Mouse (Mus musculus) neural tube, embryonic 12.5 days (tissue): ENCODE measurements around the gene Gpx6. TPM values are rescaled to one million over a fixed set of nuclear protein-coding genes. Genes with fewer than 3 reads are reported as not detected.
A peak's percentile ranks its signal among the peaks of the same experiment; 100 is the strongest.

Source experiments
- ATAC-seq: fragments of 200-750 bp; cut with Nextera tagmentation; 2 replicates; pipeline ENCODE4 v1.8.0; 2017; ENCODE audit warnings: low read depth, mild to moderate bottlenecking, moderate TSS enrichment, moderate library complexity; ENCODE audit not compliant: low FRiP score
- H3K27ac ChIP-seq: fragments of 300-500 bp; sonication (generic); 2 replicates; pipeline ENCODE4 v1.5.1; 2016
- H3K27me3 ChIP-seq: fragments of 300-500 bp; sonication (generic); replicated peaks from 2 replicates; pipeline ENCODE4 v1.6.1; 2016; ENCODE audit warnings: mild to moderate bottlenecking
- H3K36me3 ChIP-seq: fragments of 300-500 bp; sonication (generic); 2 replicates; pipeline ENCODE4 v1.6.1; 2016; ENCODE audit warnings: mild to moderate bottlenecking
- H3K4me1 ChIP-seq: fragments of 300-500 bp; sonication (generic); 2 replicates; pipeline ENCODE4 v1.6.1; 2016
- H3K4me2 ChIP-seq: fragments of 300-500 bp; sonication (generic); replicated peaks from 2 replicates; pipeline ENCODE4 v1.6.1; 2016; ENCODE audit warnings: mild to moderate bottlenecking
- H3K4me3 ChIP-seq: fragments of 300-500 bp; sonication (generic); 2 replicates; pipeline ENCODE4 v1.5.1; 2016
- H3K9ac ChIP-seq: fragments of 300-500 bp; sonication (generic); 2 replicates; pipeline ENCODE4 v1.6.1; 2016; ENCODE audit warnings: mild to moderate bottlenecking
- H3K9me3 ChIP-seq: fragments of 300-500 bp; sonication (generic); 2 replicates; pipeline ENCODE4 v1.6.1; 2016; ENCODE audit warnings: mild to moderate bottlenecking
- WGBS: fragments of 180-500 bp; shearing (Covaris S2); methylation state at CpG from one replicate; pipeline ENCODE4 v1.1.7; 2016; 5-methylcytosine and 5-hydroxymethylcytosine counted together
- polyA plus RNA-seq: library from polyadenylated mRNA; unstranded; fragments of >200 nt; fragmentation: Nextera tagmentation; extraction: Ambion mirVana; gene quantifications from 2 replicates; pipeline ENCODE4 v1.2.1, GENCODE M21; 2016

The Gpx6 gene
- 0.15 TPM in 1 of 2 replicates, not detected in the other for polyA plus RNA-seq

DNA sequence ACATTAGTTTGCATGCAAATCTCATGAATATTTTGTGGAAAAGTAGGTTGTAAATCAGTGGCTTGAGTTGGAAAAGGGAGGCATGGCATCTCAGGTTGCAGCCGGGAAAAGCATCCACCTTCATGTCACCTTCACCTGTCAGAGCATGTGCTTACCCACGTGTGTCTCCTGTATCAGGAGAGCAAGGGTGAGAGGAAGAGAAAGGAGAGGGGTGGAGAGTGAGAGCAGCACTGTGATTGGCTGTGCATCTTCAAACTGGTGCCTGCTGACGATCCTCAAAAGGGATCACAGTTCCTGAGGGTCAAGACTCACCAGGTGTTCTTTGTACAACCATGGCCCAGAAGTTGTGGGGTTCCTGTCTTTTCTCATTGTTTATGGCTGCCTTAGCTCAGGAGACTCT is at the start of gene Gpx6:
Gene Gpx6 (plus strand): TSS at position 200 of the 400 bp plus-strand sequence.
- no peaks in the 10 kb centered on the region for H3K36me3 ChIP-seq
- no peak within 1 kb of the TSS for H3K9ac ChIP-seq
- no peaks in the 10 kb centered on the region for H3K4me1 ChIP-seq
- ATAC-seq, result no peak
- no peaks in the 10 kb centered on the region for H3K27me3 ChIP-seq
- H3K9me3 ChIP-seq, result no peaks in the 10 kb centered on the region
- H3K4me3 ChIP-seq, result no peak within 1 kb of the TSS
- H3K27ac ChIP-seq, result no peak within 1 kb of the TSS
- WGBS, result 20% methylated on average over 3 of the region's 3 CpGs
- no peak within 1 kb of the TSS for H3K4me2 ChIP-seq

DNA sequence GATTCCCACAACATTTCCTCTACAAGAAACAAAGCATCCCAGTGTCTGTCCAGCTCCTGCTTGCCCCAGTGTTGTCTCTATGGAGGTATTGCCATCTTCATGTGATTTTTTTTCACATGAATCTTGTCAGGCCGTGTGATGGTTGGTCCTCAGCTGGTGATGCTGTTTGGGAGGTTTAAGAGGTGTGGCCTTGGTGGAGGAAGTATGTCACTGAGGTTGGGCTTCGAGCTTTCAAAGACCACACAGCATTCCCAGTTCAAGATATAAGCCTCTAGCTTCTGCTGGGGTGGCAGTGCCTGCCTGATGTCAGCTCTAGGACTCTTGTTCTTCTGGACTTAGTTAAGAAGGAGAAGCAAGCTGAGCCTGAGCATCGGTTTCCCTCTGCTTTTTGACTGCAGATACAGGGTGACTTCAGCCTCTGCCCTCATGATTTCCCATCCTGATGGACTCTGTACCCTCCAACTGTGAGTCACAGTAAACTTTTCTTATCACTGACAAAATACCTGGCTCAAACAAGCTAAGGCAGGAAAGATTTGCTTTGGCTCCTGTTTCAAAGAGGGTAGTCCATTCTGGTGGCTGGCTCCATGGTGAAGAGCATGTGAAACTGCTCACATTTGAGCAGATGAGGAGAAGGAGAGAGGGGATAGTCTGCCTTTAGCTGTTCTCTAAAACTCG is 49.0 kb upstream of the Gpx6 start:
- Histone ChIP-seq H3K27ac (no peak overlapping the region), H3K4me2 (no peak overlapping the region), H3K4me1 (peaks cover 3% of the 10 kb centered on the region; the same call in 1 of the 2 replicates), H3K36me3 (no peaks in the 10 kb centered on the region), H3K9me3 (no peaks in the 10 kb centered on the region), H3K9ac (no peak overlapping the region), H3K4me3 (no peak overlapping the region), H3K27me3 (no peaks in the 10 kb centered on the region)
- ATAC-seq, result no peak
- WGBS, result 66% methylated on average over 4 of the region's 4 CpGs

DNA sequence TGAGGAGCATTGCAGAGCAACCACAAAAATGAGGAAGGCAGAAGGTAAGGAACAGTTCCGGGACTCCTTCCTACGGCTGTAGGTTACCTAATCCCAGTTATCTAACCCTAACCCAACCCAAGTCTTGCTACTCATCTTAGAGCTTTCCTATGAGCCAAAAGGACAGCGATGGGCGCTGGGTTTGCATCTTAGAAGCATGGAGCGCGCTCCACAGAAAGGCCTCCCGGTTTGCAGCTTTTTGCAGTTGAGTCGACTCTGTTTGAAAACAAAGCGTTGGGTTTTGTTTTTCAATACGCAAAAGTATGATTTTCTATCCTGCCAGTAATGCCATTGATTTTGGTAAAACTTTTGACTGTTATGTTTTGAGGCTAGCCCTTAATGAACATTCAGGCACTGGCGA is 48.0 kb upstream of the Gpx6 start:
- H3K4me2 ChIP-seq, result peak overlapping the region; percentile 52
- no peaks in the 10 kb centered on the region for H3K9me3 ChIP-seq
- WGBS, result 2% methylated on average over 11 of the region's 11 CpGs
- H3K4me1 ChIP-seq, result peaks cover 3% of the 10 kb centered on the region; the same call in 1 of the 2 replicates
- no peak overlapping the region for H3K27ac ChIP-seq
- H3K27me3 ChIP-seq, result no peaks in the 10 kb centered on the region
- H3K36me3 ChIP-seq, result no peaks in the 10 kb centered on the region
- H3K9ac ChIP-seq, result no peak overlapping the region
- no peak for ATAC-seq
- peak overlapping the region; percentile 28 for H3K4me3 ChIP-seq

DNA sequence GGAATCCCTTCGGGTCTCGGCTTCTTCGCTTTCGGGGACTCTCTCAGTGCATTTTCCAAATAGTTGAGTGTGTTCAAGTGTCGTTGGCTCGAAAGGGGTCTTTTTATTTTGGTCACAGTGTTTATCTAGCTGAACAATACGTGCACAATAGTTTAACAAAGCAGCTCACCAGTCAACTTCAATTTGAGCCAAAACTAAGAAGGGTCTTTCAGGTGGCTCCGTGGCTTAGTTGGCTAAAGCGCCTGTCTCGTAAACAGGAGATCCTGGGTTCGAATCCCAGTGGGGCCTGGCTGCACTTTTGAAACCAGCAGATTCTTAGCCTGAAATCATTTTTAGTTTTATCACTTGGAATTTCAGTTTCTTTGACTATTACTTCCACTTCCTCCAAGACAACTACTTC is 47.6 kb upstream of the Gpx6 start:
- no peak for ATAC-seq
- H3K4me3 ChIP-seq, result peak overlapping the region; percentile 28
- peak overlapping the region; percentile 52 for H3K4me2 ChIP-seq
- H3K27ac ChIP-seq, result no peak overlapping the region
- no peak overlapping the region for H3K9ac ChIP-seq
- H3K36me3 ChIP-seq, result no peaks in the 10 kb centered on the region
- no peaks in the 10 kb centered on the region for H3K27me3 ChIP-seq
- peaks cover 3% of the 10 kb centered on the region; the same call in 1 of the 2 replicates for H3K4me1 ChIP-seq
- no peaks in the 10 kb centered on the region for H3K9me3 ChIP-seq
- WGBS, result under 1% methylated on average over 11 of the region's 11 CpGs

DNA sequence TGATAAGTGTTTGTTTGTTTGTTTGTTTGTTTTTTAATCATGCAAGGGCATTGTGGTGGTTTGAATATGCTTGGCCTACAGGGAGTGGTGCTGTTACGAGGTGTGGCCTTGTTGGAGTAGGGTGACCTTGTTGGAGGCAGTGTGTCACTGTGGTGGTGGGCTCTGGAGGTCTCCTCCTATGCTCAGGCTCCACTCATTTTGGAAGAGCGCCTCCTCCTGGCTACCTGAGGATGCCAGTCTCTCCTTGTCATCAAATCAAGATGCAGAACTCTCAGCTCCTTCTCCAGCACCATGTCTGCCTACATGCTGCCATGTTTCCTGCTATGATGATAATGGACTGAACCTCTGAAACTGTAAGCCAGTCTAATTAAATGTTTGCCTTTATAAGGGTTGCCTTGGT is 46.2 kb upstream of the Gpx6 start:
- no peaks in the 10 kb centered on the region for H3K36me3 ChIP-seq
- H3K4me2 ChIP-seq, result no peak overlapping the region
- WGBS, result 51% methylated on average over 2 of the region's 2 CpGs
- no peak for ATAC-seq
- no peak overlapping the region for H3K4me3 ChIP-seq
- H3K4me1 ChIP-seq, result no peaks in the 10 kb centered on the region
- no peak overlapping the region for H3K27ac ChIP-seq
- no peak overlapping the region for H3K9ac ChIP-seq
- no peaks in the 10 kb centered on the region for H3K9me3 ChIP-seq
- H3K27me3 ChIP-seq, result no peaks in the 10 kb centered on the region

DNA sequence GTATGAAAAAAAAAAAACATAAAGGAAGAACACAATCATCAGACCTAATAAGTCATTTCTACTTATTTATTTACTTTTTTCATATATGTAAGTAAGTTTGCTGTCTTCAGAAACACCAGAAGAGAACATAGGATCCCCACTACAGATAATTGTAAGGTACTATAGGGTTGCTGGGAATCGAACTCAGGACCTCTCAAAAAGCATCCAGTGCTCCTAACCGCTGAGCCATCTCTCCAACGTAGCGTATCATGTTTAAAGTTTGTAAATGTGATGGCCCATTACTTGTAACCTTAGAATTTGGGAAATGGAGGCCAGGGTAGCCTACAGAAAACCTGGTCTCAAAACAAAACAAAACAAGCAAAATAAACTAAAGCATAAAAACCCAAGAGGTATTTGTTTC is 44.4 kb upstream of the Gpx6 start:
- H3K9me3 ChIP-seq, result no peaks in the 10 kb centered on the region
- H3K4me3 ChIP-seq, result no peak overlapping the region
- no peak for ATAC-seq
- no peak overlapping the region for H3K27ac ChIP-seq
- no peaks in the 10 kb centered on the region for H3K36me3 ChIP-seq
- no peak overlapping the region; the same call in 1 of the 2 replicates for H3K4me2 ChIP-seq
- no peaks in the 10 kb centered on the region for H3K27me3 ChIP-seq
- WGBS, result 10% methylated on average over 4 of the region's 4 CpGs
- no peak overlapping the region for H3K9ac ChIP-seq
- H3K4me1 ChIP-seq, result no peaks in the 10 kb centered on the region

DNA sequence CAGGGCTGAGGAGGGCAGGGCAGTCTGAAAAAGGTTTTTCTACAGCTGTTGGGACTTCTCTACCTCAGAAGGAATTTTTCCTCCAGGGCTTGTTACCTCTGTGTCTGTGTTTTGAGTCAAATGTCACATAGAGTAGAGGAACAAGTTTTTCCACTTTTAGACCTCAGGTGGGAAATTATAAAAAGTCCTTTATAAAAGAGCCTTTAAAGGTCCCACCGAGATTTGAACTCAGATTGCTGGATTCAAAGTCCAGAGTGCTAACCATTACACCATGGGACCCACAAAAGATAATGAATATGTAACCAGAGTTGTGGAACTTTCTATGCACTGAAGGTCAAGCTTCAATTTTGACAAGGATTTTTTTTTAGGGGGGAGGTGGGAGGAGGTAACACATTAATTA is 43.7 kb upstream of the Gpx6 start:
- Histone ChIP-seq H3K27me3 (no peaks in the 10 kb centered on the region), H3K36me3 (no peaks in the 10 kb centered on the region), H3K27ac (no peak overlapping the region), H3K4me2 (no peak overlapping the region), H3K4me3 (no peak overlapping the region), H3K4me1 (no peaks in the 10 kb centered on the region), H3K9ac (no peak overlapping the region), H3K9me3 (no peaks in the 10 kb centered on the region)
- 3% methylated on average over 1 of the region's 1 CpGs for WGBS
- no peak for ATAC-seq

DNA sequence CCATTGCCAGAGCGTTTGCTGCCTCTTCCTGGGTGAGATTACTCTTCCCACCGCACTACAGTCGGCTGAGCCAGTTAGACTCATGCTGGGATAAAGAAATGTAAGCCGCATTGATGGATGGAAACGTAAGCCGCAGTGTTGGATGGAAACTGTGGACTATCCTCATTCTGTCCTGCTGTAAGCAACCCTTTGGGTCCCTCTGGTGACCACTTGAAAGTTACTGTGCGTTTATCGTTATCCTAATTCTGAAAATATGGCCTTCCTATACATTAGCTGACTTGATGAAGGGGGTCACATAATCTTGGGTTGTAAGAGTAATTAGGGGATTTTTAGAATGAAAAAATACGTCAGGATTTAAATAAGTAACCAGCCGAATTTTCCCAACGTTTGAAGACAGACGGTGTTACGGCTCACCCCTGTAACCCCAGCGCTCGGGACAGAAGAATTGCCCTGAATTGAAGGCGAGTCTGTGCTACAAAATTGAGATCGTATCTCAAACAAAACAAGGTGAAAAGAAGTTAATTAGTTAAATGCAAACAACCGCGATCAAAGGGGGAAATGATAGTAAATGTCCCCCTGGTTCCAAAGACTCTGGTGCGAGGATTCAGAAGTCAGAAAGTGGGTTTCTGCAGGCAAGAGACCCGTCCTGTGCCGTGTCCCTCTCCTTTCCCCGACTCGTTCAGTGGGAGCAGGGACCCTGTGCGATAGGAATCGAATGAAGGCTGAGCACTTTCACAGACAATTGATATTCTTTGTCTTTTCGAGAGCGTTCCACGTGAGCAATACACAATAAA is 36.7 kb upstream of the Gpx6 start:
- H3K4me3 ChIP-seq, result peak overlapping the region; percentile 49
- H3K4me1 ChIP-seq, result peaks cover 4% of the 10 kb centered on the region; the same call in 1 of the 2 replicates
- no peak overlapping the region for H3K27ac ChIP-seq
- H3K9ac ChIP-seq, result peak overlapping the region; percentile 47; the same call in 1 of the 2 replicates
- no peaks in the 10 kb centered on the region for H3K27me3 ChIP-seq
- no peaks in the 10 kb centered on the region for H3K36me3 ChIP-seq
- H3K9me3 ChIP-seq, result no peaks in the 10 kb centered on the region
- peak; percentile 81 for ATAC-seq
- WGBS, result under 1% methylated on average over 29 of the region's 29 CpGs
- peak overlapping the region; percentile 65 for H3K4me2 ChIP-seq

DNA sequence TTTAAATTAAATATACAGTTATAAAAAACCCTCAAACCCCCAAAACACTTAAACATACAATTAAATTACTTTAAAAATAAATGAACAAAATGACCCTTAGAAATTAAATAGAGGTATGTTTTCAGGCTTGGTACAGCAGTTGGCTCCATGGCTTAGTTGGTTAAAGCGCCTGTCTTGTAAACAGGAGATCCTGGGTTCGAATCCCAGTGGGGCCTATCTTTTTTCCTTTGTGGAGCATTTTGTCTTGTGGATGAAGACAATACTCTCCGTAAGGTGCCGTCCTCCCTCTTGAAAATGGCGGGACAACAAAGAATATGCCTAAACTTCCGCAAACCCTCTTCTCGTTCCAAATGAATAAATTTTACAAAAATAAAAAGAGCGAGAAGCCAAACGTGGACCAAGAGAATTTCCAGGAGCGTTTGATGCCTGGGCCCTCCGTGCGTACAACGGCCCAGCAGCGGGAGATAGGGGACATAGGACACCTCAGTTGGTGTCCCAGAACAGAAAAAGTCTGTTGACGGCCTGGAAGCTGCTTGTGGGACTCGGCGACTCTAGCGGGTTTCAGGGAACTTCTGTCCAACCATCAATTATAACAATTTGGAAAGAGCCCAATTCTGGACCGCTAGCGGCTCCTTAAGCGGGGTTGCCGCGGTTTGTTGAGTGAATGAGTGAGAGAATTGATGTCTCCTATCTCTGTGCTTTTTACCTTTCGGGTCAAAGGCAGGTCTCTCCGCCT is 35.9 kb upstream of the Gpx6 start:
- Histone ChIP-seq H3K4me3 (peak overlapping the region; percentile 49), H3K27ac (no peak overlapping the region), H3K9ac (peak overlapping the region; percentile 56), H3K9me3 (no peaks in the 10 kb centered on the region), H3K27me3 (no peaks in the 10 kb centered on the region), H3K36me3 (no peaks in the 10 kb centered on the region), H3K4me2 (peak overlapping the region; percentile 65), H3K4me1 (peaks cover 4% of the 10 kb centered on the region; the same call in 1 of the 2 replicates)
- under 1% methylated on average over 25 of the region's 25 CpGs for WGBS
- ATAC-seq, result peak; percentile 82

DNA sequence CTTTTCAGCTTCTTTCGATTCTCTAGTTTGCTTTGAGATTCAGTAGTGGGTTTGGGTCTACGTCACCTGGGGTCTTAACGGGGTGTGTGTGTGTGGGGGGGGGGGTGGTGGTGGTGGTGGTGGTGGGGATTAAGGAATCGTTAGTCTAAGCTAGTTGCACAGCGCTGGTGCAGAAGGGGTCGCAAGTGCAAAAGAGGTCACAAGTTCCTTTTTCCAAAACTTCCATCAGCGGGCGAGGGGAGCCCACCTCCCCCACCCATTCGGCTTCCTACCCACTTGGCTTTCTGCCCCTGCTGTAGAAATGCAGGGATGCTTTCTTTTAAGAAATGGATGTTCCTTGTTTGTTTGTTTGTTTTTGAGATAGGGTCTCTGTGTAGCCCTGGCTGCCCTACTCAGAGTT is 35.4 kb upstream of the Gpx6 start:
- H3K4me2 ChIP-seq, result peak overlapping the region; percentile 65
- H3K27me3 ChIP-seq, result no peaks in the 10 kb centered on the region
- no peaks in the 10 kb centered on the region for H3K36me3 ChIP-seq
- no peak overlapping the region for H3K27ac ChIP-seq
- ATAC-seq, result peak; percentile 26; the same call in 1 of the 2 replicates
- peak overlapping the region; percentile 49 for H3K4me3 ChIP-seq
- WGBS, result 0% methylated on average over 7 of the region's 9 CpGs
- H3K9ac ChIP-seq, result peak overlapping the region; percentile 56
- peaks cover 4% of the 10 kb centered on the region; the same call in 1 of the 2 replicates for H3K4me1 ChIP-seq
- H3K9me3 ChIP-seq, result no peaks in the 10 kb centered on the region

DNA sequence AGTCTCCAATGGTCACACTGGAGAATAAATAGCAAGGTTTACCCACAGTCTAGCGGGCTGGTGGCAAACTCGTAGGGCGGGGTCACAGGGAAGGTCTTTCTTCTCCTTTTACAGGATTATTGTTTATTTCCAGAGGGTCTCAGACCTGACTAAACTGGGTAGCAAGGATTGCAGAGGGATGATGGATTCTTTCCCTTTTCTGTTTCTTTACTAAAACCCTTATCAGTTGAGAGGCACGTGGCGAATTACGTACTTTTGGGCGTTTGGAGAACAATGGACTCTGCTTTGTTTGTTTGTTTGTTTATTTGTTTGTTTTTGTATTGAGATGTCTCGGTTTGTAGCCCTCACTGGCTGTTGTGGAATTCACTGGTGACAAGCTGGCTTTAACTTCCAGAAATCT is 32.8 kb upstream of the Gpx6 start:
- no peak for ATAC-seq
- H3K27me3 ChIP-seq, result no peaks in the 10 kb centered on the region
- peaks cover 4% of the 10 kb centered on the region; the same call in 1 of the 2 replicates for H3K4me1 ChIP-seq
- 8% methylated on average over 8 of the region's 8 CpGs for WGBS
- H3K4me3 ChIP-seq, result peak overlapping the region; percentile 41
- H3K9me3 ChIP-seq, result no peaks in the 10 kb centered on the region
- peak overlapping the region; percentile 35; the same call in 1 of the 2 replicates for H3K9ac ChIP-seq
- H3K4me2 ChIP-seq, result peak overlapping the region; percentile 62
- no peaks in the 10 kb centered on the region for H3K36me3 ChIP-seq
- H3K27ac ChIP-seq, result no peak overlapping the region

DNA sequence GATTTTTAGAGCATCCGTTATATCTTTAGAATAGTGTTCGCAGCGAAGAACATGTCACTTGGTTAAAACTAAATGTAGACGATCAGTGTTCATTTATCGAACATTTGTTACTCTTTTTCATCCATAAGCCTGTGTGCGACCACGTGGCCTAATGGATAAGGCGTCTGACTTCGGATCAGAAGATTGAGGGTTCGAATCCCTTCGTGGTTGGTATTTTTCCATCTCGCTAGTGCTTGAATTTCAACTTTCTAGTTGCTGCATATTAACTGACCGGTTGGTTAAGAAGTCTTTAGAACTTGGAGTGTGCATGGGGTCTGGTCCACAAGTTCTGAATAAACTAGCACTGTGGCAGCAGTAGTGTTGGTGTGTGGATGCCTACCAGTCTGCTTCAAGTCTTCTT is 32.4 kb upstream of the Gpx6 start:
- H3K9me3 ChIP-seq, result no peaks in the 10 kb centered on the region
- H3K4me2 ChIP-seq, result peak overlapping the region; percentile 62
- peak overlapping the region; percentile 41 for H3K4me3 ChIP-seq
- peak; percentile 10; the same call in 1 of the 2 replicates for ATAC-seq
- 1% methylated on average over 13 of the region's 13 CpGs for WGBS
- no peaks in the 10 kb centered on the region for H3K27me3 ChIP-seq
- peaks cover 4% of the 10 kb centered on the region; the same call in 1 of the 2 replicates for H3K4me1 ChIP-seq
- no peaks in the 10 kb centered on the region for H3K36me3 ChIP-seq
- no peak overlapping the region for H3K27ac ChIP-seq
- 0 out of 2 replicates have a peak overlapping the region, but pooled peaks have one; percentile 35 for H3K9ac ChIP-seq
